Mouse (Mus musculus): Measurements from ENCODE around the gene Hsd11b1.

The Hsd11b1 gene

DNA sequence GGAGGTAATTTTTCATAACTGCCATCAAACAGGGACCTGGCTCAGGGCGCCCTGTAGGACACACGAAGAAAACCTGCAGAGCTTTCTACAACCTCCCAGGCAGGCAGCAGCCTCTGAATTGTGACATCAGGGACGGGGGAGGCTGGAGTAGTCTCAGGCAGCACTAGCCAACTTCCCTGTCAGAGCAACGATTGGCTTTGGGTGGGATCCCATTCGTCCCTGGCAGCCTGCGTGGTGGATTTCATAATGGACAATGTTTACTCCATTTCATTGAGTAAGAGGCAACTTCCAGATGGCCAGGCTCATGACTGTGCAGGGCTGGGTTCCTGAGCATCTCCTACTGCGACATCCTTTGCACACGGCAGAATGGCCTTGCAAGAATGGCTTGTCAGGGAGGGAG, 21.6 kb downstream of the Hsd11b1 start:
- peak; percentile 47 for DNase-seq

DNA sequence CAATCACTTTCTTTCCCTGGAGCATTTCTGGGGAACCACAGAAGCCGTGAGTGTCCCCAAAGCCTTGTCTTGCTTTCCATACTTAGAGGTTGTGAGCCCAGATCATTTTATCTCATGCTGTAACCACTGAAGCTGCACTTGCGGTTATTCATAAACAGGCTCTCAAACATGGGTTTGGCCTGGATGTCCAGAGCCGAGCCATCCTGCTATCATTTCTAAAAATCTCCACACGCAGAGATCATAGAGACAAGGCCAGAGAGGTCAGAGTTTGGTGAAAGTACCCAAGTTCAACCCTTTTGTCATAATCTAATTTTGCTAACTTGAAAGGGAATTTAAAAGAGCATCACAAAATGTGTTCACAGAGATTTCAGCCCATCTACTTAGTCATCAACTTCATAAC, 22.4 kb downstream of the Hsd11b1 start:
- no peak for DNase-seq

DNA sequence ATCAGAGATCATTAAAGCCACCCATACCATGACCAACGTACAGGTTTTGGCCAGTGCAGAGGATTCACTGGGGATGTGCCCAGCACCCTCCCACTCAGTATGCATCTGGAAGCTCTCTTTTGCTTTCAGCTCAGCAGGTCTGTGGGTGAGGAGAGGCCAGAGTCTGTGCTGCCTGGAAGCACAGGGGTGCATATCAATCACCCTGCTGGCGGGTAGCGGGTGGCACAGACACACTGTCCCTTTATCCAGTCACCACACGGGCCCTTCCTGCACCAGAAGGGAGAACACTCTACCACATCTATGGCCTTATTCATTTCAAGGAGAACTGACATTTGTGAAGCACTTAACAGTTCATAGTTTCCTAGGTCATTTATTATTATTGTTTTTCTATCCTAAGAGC, 25.4 kb downstream of the Hsd11b1 start:
- no peak for DNase-seq

DNA sequence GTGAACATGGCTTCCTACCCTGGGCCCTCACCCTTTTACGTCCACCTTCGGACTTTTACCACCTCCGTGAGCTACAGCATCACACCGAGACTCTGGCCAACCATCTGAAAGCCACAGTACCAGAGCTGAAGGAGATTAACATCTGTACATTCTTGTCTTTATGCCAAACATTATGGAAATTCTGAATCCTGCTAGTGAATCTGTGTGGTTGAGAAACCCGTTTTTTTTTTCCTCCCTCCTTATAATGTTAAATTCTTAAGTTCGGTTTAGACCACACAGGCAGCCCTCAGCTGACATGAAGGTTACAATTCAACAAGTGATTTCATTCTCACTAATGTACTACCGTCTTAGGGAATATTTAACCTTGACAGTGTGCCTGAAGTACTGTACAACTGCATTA, 28.9 kb downstream of the Hsd11b1 start:
- peak; percentile 52 for DNase-seq

DNA sequence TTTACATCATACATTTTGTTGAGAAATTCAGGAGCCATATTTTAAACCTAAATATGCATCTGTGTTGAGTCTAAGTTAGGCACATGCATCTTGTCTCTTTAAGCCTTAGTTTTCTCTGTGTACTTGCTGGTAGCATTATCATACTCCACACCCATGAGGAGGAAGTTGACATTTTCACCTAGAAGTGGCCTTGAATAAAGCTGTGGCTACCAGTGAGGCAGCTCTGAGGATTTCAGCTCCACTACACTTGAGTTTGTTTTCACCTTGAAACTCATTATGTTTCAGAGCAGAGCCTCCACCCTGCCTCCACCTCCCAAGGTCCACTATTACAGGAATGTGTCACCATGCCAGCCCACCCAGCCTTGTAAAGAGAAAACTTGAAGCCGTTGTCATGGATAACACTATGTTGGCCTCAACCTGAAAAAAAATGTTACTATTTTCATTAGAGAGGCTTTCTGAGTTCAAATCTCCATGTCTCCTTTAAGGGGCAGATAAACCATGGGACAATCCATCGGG, 29.7 kb downstream of the Hsd11b1 start:
- DNase-seq: peak; percentile 38

DNA sequence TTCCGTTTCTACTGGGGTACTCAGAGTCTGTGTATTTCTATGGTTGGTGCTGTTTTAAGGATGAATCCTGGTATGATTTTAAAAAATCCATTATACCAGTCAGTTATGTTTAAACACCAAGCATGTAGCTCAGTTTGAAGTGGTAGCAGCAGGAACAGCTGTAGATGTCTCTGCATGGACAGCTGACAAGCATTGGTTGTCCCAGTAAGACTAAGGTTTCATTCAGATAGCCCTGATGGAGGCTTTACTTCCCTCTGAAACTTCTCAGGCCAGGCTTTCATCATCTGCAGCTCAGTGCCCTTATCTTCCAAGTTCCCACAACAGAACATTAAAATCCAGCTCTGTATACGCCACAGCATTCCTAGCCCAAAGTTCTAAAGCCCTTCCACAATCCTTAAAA, 31.1 kb downstream of the Hsd11b1 start:
- DNase-seq: no peak

DNA sequence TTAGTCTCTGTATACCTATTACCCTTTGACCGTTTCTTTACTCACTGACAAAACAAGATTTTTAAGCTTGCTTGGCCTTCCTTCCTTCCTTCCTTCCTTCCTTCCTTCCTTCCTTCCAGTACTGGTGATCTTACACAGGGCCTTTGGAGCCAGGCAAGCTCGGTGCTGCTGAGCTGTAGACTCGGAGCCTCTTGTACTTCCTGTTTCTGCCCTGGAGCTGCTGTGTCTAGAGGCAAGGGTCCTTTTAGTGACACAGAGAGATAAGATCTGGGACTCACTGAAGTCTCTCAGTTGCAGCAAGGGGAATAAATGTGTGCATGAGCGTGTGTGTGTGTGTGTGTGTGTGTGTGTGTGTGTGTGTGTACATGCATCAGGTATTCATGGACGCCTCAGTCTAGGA, 32.9 kb downstream of the Hsd11b1 start:
- DNase-seq: no peak

DNA sequence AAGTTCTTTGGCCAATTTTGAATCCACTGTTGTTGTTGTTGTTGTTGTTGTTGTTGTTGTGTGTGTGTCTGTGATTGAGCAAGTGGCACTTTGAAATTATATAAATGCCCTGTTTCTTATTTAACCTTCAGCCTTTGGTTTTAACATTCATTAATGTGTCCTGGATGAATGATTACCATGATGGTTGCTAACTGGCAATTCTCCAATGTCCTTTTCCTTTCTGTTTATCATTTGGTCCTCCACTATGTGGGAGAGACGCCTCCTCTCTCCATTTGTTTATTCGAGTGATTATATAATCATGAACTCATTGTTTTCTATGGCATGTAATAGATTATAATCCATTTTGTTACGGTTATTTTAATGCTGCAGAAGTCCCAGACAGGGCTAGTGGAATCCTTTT, 33.3 kb downstream of the Hsd11b1 start:
- DNase-seq: no peak

DNA sequence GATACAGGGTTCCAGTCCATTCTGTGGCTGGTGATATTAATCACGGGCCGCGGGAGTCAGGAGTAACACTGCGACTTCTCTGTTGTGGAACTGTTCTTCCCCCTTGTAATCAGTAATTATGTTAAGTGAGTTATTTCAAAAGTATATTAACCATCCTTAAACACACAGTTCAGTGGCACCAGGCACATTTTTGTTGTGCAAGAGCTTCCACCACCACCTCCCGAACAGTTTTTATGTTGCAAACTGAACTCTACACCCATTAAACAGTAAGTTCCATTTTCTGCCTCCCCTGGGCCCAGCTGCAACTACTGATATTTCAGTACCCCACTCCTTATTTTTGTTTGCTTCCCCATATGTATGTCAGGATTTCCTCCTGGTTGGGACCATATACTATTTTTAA, 34.3 kb downstream of the Hsd11b1 start:
- peak; percentile 42 for DNase-seq

DNA sequence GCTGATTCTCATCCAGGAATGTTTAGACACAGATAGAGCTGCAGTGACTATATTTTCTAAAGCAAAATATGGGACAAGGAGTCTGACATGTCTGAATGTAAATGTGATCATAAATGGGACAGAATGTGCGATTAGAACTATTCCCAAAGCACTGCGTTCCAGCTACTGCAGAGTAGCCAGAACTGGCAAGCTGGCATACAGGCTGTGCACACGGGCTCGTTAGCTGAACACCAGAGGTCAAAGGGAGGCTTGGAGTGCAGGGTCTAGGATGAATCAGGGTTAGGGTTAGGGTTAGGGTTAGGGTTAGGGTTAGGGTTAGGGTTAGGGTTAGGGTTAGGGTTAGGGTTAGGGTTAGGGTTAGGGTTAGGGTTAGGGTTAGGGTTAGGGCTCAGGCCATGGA, 36.3 kb downstream of the Hsd11b1 start:
- DNase-seq: no peak

DNA sequence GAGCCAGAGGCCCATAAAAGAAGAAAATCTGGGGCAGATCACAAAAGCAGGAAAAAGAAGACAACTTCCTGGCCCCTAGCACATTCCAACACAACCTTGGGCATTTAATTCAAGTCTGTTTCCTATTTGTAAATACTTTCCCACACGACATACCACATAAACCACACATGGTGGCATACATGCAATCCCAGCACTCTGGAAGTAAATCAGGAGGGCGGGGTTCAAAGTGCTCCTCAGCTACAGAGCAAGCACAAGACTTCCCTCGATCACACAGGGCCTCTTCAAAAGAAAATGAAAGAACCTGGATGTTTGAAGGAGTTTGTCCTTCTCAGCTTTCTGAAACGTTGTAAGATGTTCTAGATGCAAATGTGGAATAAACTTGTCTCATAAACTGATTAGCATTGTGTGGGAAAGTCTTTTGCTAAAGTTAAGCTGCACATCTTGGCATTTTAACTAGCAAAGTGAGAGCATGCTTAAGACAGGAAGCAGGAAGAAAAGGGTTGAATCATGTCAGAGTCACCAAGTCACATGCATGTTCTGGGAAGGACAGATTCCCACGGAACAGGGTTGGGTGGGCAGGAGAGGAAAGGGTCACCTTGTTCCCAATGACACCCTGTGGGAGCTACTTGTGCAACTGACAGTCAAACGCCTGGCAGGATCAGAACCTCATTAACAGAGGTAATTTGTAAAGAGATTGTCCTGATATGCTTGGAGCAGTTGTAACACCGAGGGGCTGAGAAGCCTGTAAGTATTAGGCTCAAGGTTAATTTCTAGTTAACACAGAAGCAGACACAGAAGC, 37.0 kb downstream of the Hsd11b1 start:
- no peak for DNase-seq

DNA sequence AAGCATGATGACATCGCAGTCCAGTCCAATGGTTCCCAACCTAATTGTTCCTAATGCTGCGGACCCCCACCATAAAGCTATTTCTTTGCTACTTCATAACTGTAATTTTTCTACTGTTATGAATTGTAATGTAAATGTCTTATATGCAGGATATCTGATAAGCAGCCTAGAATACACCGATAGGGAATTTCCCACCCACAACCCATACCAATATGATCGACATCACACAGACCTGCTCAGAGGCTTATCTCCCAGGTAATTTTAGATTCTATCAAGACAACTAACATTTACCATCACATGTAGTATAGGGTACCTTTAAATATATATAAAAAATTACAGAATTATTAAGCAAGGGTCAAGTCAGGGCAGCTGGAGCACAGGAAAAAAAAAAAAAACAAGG, 37.8 kb downstream of the Hsd11b1 start:
- DNase-seq: no peak

DNA sequence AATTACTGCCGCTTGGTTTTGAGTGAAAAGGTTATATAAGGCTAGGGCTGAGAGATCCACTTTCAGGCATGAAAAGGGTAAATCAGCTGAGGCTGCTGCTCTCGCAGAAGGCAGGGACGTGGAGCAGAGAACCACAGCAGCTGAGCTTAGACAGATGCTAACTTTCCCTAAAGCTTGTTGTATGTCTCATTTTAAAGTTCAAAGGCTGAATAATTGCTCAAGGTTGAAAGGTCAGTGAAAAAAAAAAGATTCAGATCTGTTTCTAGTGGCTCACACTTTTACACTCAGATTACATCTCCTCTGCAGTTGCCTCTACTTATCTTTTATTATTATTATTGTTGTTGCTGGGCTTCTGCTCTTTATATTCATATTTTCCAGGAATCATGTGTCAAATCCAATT, 38.3 kb downstream of the Hsd11b1 start:
- DNase-seq: no peak

DNA sequence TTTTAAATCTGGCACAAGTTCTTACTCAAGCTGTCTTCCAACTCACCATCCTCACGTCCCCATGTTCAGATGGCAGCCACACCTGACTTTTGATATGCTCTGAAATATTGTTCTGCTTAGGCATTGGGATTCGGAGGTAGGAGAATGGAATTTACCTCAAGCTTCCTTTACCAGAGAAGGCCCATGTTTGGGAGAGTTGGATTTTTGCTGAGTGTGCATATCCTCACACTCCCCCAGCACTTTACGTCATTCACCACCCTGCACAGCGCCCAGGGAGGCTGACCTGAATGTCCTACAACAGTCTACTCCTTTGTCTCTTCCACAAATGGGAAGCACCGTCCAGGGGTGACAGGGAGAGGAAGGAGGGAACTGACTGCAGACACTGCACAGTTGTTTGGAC, 43.5 kb downstream of the Hsd11b1 start:
- no peak for DNase-seq

DNA sequence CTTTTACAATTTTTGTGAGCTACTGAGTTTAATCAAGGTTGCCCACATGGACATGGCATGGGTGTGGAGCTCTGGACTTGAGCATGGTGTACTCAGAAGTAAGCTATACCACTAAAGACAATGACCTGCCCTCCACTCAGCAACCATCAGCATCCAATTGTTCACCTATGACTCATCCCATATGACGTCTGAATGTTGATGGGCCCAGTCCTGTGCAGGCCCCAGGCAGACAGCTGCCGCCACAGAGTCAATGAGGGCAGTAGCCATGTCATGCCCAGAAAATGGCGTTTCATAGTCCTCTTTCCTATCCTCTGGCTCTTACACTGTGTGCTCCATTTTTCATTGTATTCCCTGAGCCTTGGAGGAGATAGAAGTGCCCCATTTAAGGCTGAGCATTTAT, 47.9 kb downstream of the Hsd11b1 start:
- DNase-seq: no peak

DNA sequence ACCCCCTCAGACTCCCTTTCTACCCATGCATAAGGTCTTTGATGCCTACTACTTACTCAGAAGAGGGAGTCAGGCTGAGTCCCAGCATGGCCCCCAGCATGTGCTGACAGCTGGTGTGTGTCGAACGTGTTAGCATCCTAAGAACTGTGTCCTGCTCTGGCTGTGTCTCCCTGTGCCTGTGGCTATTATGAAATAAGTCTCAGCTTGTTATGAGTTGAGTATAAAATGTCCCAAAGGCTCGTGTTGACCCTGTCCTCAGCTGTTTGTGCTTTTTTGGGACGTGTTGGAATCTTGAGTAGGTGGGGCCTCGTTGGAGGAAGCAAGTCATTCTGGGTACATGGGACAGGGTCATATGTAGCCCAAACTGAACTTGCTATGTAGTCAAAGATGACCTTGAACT, 49.8 kb downstream of the Hsd11b1 start:
- DNase-seq: no peak

DNA sequence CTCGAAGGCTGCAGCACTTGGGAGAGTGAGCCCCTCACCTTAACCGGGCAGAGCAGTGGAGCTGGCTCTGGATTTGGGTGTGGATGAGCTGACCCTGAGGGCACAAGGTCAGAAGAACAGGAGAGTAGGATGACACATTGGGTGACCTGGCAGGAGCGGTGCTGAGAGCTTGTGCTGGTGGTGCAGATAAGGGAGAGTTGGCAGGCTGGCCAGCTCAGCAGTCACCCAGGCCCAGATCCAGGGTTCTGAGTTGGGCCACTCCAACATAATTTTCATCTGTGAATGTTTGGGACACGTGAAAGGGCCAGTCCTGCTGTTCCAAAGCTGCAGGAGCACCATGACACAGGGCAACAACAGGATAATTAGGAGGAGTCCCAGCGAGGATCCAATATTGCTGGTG, 52.5 kb downstream of the Hsd11b1 start:
- DNase-seq: no peak

DNA sequence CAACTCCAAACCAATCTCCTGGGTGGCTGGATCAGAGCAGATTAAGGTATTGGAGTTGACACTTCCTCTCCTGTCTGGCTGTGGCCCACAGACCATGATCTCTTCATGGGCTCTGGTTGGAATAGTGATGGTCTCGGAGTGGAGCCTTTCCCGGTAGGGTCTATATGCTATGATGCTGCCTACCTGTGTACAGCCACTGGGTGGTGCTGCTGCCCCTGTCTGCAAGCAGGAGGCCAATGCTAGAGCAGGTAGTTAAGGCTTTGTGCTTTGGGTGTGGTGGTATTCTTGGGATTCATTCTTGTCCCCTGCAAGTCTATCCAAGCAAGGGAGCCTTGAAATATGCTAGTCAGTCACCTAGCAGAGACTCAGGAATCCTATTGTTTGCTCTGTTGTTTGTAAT, 55.7 kb downstream of the Hsd11b1 start:
- DNase-seq: peak; percentile 62

DNA sequence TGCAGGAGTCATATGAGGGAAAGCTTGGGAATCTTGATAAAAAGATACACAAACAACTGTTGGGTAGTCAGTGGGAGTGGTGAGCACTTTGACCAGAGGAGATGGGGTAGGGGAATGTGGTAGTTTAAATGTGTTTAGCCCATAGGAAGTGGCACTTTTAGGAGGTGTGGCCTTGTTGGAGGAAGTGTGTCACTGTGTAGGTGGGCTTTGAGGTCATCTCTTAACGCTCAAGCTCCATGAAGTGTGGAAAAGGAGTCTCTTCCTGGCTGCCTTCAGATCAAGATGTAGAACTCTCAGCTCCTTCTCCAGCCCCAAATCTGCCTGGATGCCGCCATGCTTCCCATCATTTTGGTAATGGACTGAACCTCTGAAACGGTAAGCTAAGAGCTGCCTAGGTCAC, 56.4 kb downstream of the Hsd11b1 start, which contains the start of gene Lamb3:
TSS of gene Lamb3 (plus strand) at position 197 of the 400 bp plus-strand sequence.
- no peak for DNase-seq

DNA sequence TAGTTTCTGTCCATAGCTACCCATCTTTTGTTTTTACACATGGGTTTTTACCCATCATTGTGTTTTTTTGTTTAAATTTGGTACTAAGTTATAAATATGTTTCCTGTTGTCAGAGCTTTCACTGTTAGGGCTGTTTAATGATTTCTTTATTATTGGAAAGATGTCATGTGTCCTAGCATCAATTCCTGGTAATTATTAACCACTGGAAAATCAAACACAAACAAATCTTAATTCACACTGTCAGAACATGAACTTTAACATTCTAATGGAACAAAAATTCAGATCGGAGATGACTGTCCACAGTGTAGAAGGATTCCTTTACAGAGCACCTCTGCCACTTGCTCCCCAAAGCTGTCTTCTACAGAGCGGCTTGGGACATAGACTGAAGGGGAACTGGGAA, 58.4 kb downstream of the Hsd11b1 start:
- DNase-seq: no peak

DNA sequence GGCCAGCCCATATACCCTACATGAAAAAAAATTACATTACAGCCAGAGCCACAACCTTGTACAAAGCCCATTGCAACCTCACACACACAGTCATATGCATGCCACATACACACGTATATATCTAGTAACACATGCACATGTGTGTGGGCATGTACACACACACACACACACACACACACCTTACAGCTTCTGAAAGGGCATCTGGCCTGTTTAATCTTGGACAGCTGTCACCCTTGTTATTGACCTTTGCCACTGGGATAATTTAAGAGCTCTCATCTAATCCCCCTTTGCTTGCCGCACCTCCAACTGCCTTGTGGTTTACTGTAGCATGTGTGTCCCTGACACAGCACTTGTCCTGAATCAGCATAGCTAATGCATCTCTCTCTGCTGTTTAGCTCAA, 60.1 kb downstream of the Hsd11b1 start:
- no peak for DNase-seq

DNA sequence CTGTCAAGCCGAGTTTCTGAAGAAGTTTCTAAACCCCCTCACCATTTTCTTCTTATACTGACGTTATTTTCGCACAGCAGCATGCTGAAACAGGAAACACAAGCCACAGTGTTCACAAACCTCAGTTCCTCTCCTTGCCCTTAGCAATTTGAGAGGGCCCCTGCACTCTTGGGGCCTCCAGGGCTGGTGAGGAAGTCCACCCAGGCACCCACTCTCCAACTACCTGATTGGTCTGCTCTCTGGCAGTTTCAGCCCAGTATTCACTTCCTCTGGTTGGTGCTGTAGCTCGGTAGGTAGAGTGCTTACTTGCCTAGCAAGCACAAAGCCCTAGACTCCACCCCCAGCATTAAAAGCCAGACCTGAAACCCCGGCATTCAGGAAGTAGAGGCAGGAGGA, 62.5 kb downstream of the Hsd11b1 start, which contains the start of gene Traf3ip3:
TSS of gene Traf3ip3 (minus strand) at position 321 of the 396 bp plus-strand sequence.
- peak; percentile 18 for DNase-seq

DNA sequence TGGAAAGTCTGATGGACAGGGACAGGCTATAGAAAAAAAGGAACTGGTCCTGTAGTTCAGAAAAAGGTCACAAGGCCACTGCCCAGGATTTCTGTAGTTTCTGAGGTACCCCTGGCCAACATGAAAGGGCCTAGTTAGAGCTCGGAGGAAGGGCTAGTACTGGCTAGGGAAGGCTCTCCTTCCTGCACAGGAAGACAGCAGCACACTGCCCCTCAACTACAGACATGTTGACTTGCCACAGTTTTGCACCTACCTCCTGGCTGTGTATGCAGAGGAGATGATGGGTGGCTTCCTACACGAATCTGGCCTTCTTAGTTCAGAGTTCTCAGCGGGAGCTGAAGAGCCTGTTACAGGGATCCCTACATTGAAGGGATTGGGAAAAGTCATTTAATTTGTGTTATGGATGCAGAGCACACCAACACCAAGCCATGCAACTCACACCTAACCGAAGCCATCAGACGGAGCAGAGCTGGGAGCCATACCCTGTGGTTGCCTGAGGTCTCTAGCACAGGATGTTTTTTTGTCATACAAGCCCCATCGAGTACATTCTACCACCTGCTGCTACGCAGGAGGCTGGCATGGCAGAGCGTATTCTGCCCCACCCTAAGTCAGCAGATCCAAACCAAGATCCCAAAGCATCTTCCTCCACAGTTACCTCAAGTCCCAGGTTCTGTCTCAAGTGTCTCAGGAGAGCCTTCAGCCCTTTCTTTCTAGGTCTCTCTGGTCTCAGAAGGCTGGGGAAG, 63.1 kb downstream of the Hsd11b1 start:
- DNase-seq: no peak

DNA sequence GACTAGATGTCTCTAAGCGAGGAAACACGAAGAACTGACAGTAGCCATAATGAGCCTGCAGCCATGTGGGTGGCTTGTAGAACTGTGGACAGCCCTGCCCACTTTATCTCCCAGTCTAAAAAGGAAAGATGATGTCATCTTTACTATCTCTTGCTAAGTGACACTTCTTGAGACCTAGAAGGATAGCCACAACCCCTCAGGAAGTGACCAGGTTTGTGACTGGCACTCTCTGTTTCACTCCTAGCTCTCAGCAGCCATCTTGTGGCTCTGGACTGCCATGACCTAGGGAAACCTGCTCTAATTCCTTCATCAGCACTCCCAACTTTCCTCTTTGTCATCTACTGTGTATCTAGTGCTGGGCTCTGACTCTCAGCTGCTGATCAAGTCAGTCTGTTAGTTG, 65.6 kb downstream of the Hsd11b1 start:
- DNase-seq: no peak

Data from kidney, adult 11 months (tissue).